Mouse (Mus musculus): Measurements from ENCODE around the gene 1110032F04Rik. TPM values are rescaled to one million over a fixed set of nuclear protein-coding genes. Genes with fewer than 3 reads are reported as not detected.

1110032F04Rik gene
- polyA plus RNA-seq (2015; fragmentation: Nextera tagmentation; extraction: Ambion mirVana): 0.42 and 0.57 TPM in 2 replicates

- under 1% methylated on average over 62 of the region's 62 CpGs for WGBS
- peaks cover 39% of the 10 kb centered on the region for H3K27me3 ChIP-seq (replicated peaks)
- peak; percentile 51 for ATAC-seq (ENCODE audit: insufficient read depth, low FRiP score, low read depth)
- no peaks in the 10 kb centered on the region for H3K36me3 ChIP-seq
- peak within 1 kb of the TSS; percentile 16; the same call in 1 of the 2 replicates for H3K9ac ChIP-seq
- H3K4me2 ChIP-seq: peak within 1 kb of the TSS; percentile 100
- H3K9me3 ChIP-seq: no peaks in the 10 kb centered on the region
- no peak within 1 kb of the TSS for H3K27ac ChIP-seq
- peaks cover 19% of the 10 kb centered on the region for H3K4me1 ChIP-seq
- peak within 1 kb of the TSS; percentile 58 for H3K4me3 ChIP-seq (replicated peaks)
Measured at GRCm38 (mm10) chr3:68869211-68869690, at the start of gene 1110032F04Rik. TSS of gene 1110032F04Rik (plus strand) at chr3:68869586.

- WGBS: 66% methylated on average over 4 of the region's 4 CpGs
- no peaks in the 10 kb centered on the region for H3K4me1 ChIP-seq
- no peak overlapping the region for H3K27ac ChIP-seq
- no peaks in the 10 kb centered on the region for H3K9me3 ChIP-seq
- no peak overlapping the region for H3K9ac ChIP-seq
- no peaks in the 10 kb centered on the region for H3K27me3 ChIP-seq (replicated peaks)
- H3K4me2 ChIP-seq: no peak overlapping the region
- no peaks in the 10 kb centered on the region for H3K36me3 ChIP-seq
- H3K4me3 ChIP-seq (replicated peaks): no peak overlapping the region
- no peak for ATAC-seq (ENCODE audit: insufficient read depth, low FRiP score, low read depth)
Measured at GRCm38 (mm10) chr3:68821406-68821805, 48.0 kb upstream of the 1110032F04Rik start.

- H3K4me3 ChIP-seq (replicated peaks): no peak overlapping the region
- no peak overlapping the region for H3K27ac ChIP-seq
- H3K36me3 ChIP-seq: no peaks in the 10 kb centered on the region
- H3K9me3 ChIP-seq: no peaks in the 10 kb centered on the region
- H3K4me2 ChIP-seq: no peak overlapping the region
- no peaks in the 10 kb centered on the region for H3K27me3 ChIP-seq (replicated peaks)
- H3K9ac ChIP-seq: no peak overlapping the region
- no peaks in the 10 kb centered on the region for H3K4me1 ChIP-seq
- ATAC-seq (ENCODE audit: insufficient read depth, low FRiP score, low read depth): no peak
- WGBS: 33% methylated on average over 5 of the region's 5 CpGs
Measured at GRCm38 (mm10) chr3:68821926-68822341, 47.5 kb upstream of the 1110032F04Rik start.

GRCm38 (mm10) chr3:68823876-68824764 lies 45.3 kb upstream of the 1110032F04Rik start:
- Histone ChIP-seq H3K27me3 (replicated peaks) (no peaks in the 10 kb centered on the region), H3K4me1 (no peaks in the 10 kb centered on the region), H3K27ac (no peak overlapping the region), H3K4me2 (no peak overlapping the region), H3K36me3 (no peaks in the 10 kb centered on the region), H3K4me3 (replicated peaks) (no peak overlapping the region), H3K9me3 (no peaks in the 10 kb centered on the region), H3K9ac (no peak overlapping the region)
- 59% methylated on average over 15 of the region's 15 CpGs for WGBS
- no peak for ATAC-seq (ENCODE audit: insufficient read depth, low FRiP score, low read depth)

GRCm38 (mm10) chr3:68824765-68825090 lies 44.7 kb upstream of the 1110032F04Rik start:
- no peak overlapping the region for H3K9ac ChIP-seq
- no peak for ATAC-seq (ENCODE audit: insufficient read depth, low FRiP score, low read depth)
- no peaks in the 10 kb centered on the region for H3K27me3 ChIP-seq (replicated peaks)
- 27% methylated on average over 2 of the region's 2 CpGs for WGBS
- no peak overlapping the region for H3K4me2 ChIP-seq
- no peaks in the 10 kb centered on the region for H3K36me3 ChIP-seq
- H3K4me3 ChIP-seq (replicated peaks): no peak overlapping the region
- no peaks in the 10 kb centered on the region for H3K4me1 ChIP-seq
- H3K9me3 ChIP-seq: no peaks in the 10 kb centered on the region
- no peak overlapping the region for H3K27ac ChIP-seq

GRCm38 (mm10) chr3:68825151-68825550 lies 44.2 kb upstream of the 1110032F04Rik start:
- no peak overlapping the region for H3K27ac ChIP-seq

GRCm38 (mm10) chr3:68827671-68828070 lies 41.7 kb upstream of the 1110032F04Rik start:
- Histone ChIP-seq H3K36me3 (no peaks in the 10 kb centered on the region), H3K4me1 (no peaks in the 10 kb centered on the region), H3K27ac (no peak overlapping the region), H3K27me3 (replicated peaks) (no peaks in the 10 kb centered on the region), H3K4me2 (no peak overlapping the region), H3K4me3 (replicated peaks) (no peak overlapping the region), H3K9ac (no peak overlapping the region), H3K9me3 (no peaks in the 10 kb centered on the region)
- WGBS: 79% methylated on average over 5 of the region's 5 CpGs
- ATAC-seq (ENCODE audit: insufficient read depth, low FRiP score, low read depth): no peak

More at GRCm38 (mm10) chr3:68825151-68825550, 44.2 kb upstream of the 1110032F04Rik start:
- Histone ChIP-seq H3K36me3 (no peaks in the 10 kb centered on the region), H3K4me3 (replicated peaks) (no peak overlapping the region), H3K9ac (no peak overlapping the region), H3K9me3 (no peaks in the 10 kb centered on the region), H3K4me1 (no peaks in the 10 kb centered on the region), H3K4me2 (no peak overlapping the region), H3K27me3 (replicated peaks) (no peaks in the 10 kb centered on the region)
- 64% methylated on average over 8 of the region's 8 CpGs for WGBS
- no peak for ATAC-seq (ENCODE audit: insufficient read depth, low FRiP score, low read depth)

GRCm38 (mm10) chr3:68829944-68830343 lies 39.4 kb upstream of the 1110032F04Rik start:
- 43% methylated on average over 3 of the region's 3 CpGs for WGBS
- no peak overlapping the region for H3K4me2 ChIP-seq

GRCm38 (mm10) chr3:68836857-68837499 lies 32.4 kb upstream of the 1110032F04Rik start:
- Histone ChIP-seq H3K36me3 (no peaks in the 10 kb centered on the region), H3K27ac (no peak overlapping the region), H3K27me3 (replicated peaks) (no peaks in the 10 kb centered on the region), H3K4me2 (no peak overlapping the region), H3K4me3 (replicated peaks) (no peak overlapping the region), H3K9ac (no peak overlapping the region), H3K9me3 (no peaks in the 10 kb centered on the region), H3K4me1 (no peaks in the 10 kb centered on the region)
- no peak for ATAC-seq (ENCODE audit: insufficient read depth, low FRiP score, low read depth)
- WGBS: 82% methylated on average over 6 of the region's 6 CpGs

More at GRCm38 (mm10) chr3:68829944-68830343, 39.4 kb upstream of the 1110032F04Rik start:
- H3K9ac ChIP-seq: no peak overlapping the region
- no peaks in the 10 kb centered on the region for H3K27me3 ChIP-seq (replicated peaks)
- H3K9me3 ChIP-seq: no peaks in the 10 kb centered on the region
- H3K36me3 ChIP-seq: no peaks in the 10 kb centered on the region
- no peak for ATAC-seq (ENCODE audit: insufficient read depth, low FRiP score, low read depth)
- H3K4me3 ChIP-seq (replicated peaks): no peak overlapping the region
- no peak overlapping the region for H3K27ac ChIP-seq
- no peaks in the 10 kb centered on the region for H3K4me1 ChIP-seq

GRCm38 (mm10) chr3:68840206-68840605 lies 29.2 kb upstream of the 1110032F04Rik start:
- Histone ChIP-seq H3K27me3 (replicated peaks) (no peaks in the 10 kb centered on the region), H3K4me1 (no peaks in the 10 kb centered on the region), H3K9ac (no peak overlapping the region), H3K27ac (no peak overlapping the region), H3K4me3 (replicated peaks) (no peak overlapping the region), H3K4me2 (no peak overlapping the region), H3K36me3 (no peaks in the 10 kb centered on the region), H3K9me3 (no peaks in the 10 kb centered on the region)
- no peak for ATAC-seq (ENCODE audit: insufficient read depth, low FRiP score, low read depth)
- 35% methylated on average over 4 of the region's 4 CpGs for WGBS

GRCm38 (mm10) chr3:68844025-68844424 lies 25.4 kb upstream of the 1110032F04Rik start:
- Histone ChIP-seq H3K27me3 (replicated peaks) (no peaks in the 10 kb centered on the region), H3K36me3 (no peaks in the 10 kb centered on the region), H3K4me2 (no peak overlapping the region), H3K27ac (no peak overlapping the region), H3K9me3 (no peaks in the 10 kb centered on the region), H3K4me3 (replicated peaks) (no peak overlapping the region), H3K4me1 (no peaks in the 10 kb centered on the region), H3K9ac (no peak overlapping the region)
- WGBS: 92% methylated on average over 4 of the region's 4 CpGs
- ATAC-seq (ENCODE audit: insufficient read depth, low FRiP score, low read depth): no peak

GRCm38 (mm10) chr3:68848323-68848722 lies 21.1 kb upstream of the 1110032F04Rik start:
- Histone ChIP-seq H3K4me2 (no peak overlapping the region), H3K9ac (no peak overlapping the region), H3K36me3 (no peaks in the 10 kb centered on the region), H3K9me3 (no peaks in the 10 kb centered on the region), H3K4me1 (no peaks in the 10 kb centered on the region), H3K4me3 (replicated peaks) (no peak overlapping the region), H3K27me3 (replicated peaks) (no peaks in the 10 kb centered on the region), H3K27ac (no peak overlapping the region)
- 49% methylated on average over 3 of the region's 3 CpGs for WGBS
- ATAC-seq (ENCODE audit: insufficient read depth, low FRiP score, low read depth): no peak
